Mouse (Mus musculus) bone marrow macrophage, adult 2 months (primary cell): ENCODE measurements around the gene Mmp13.

Experiments used
- CTCF ChIP-seq: IDR thresholded peaks from 2 replicates; pipeline ENCODE4 v1.5.1; 2012; ENCODE audit warnings: low read depth, mild to moderate bottlenecking, low read length, moderate library complexity
- POLR2A ChIP-seq: IDR thresholded peaks from 2 replicates; pipeline ENCODE4 v1.6.1; 2012; ENCODE audit warnings: mild to moderate bottlenecking, low read depth, low read length, borderline replicate concordance

GRCm38 (mm10) chr9:7239967-7240366, 32.3 kb upstream of the Mmp13 start:
- TF ChIP-seq CTCF (no peak), POLR2A (no peak)
